Comparison of ENCODE assay signal across 23 mouse cellular contexts in the genomic region with DNA sequence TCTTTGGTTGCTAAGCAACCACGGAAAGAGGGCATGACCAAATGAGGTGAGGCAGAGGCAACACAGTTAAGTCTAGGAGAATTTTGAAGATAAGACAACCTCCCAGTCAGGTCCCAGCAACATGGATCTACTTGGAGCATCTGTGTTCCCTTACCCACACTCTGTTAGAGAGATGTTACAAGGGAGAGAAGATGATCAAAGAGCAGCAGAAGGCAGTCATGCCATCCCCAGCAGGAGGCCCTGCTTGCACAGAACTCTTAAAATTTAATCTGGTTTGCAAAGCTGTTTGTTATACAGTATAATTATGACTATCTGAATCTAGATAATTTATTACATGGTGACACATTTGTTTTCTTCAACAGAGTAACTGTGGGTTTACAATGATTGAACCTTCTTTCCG. TPM values are rescaled to one million over a fixed set of nuclear protein-coding genes. Genes with fewer than 3 reads are reported as not detected.
A peak's percentile ranks its signal among the peaks of the same experiment; 100 is the strongest.
DNase-seq lines count a peak whose midpoint lies in the region; ATAC-seq and TF ChIP-seq lines count a peak whose summit lies in the region.
"Had no signal": no experiment of that assay in that cellular context is flagged by ENCODE, and none has a peak within 500 bp of the region (broad histone marks: within the 10 kb centered on the region; RNA-seq: fewer than 3 reads in every experiment).

No protein-coding gene starts in this region.

- ATAC-seq in cerebellum, adult (ENCODE audit: insufficient number of reproducible peaks, low FRiP score, low TSS enrichment), result no peak
- ATAC-seq in hindbrain, postnatal 0 days, result no peak; the same call in 1 of the 2 replicates
- ATAC-seq: forebrain, embryonic 16.5 days; hindbrain, embryonic 16.5 days had no signal

- no peak overlapping the region for H3K9ac ChIP-seq in hindbrain, postnatal 0 days (replicated peaks; ENCODE audit: low read length)
- H3K9ac ChIP-seq: embryonic facial prominence, embryonic 12.5 days; forebrain, embryonic 12.5 days; hindbrain, embryonic 12.5 days had no signal

- H3K4me2 ChIP-seq in hindbrain, postnatal 0 days (ENCODE audit: low read depth, low read length), result no peak overlapping the region
- H3K4me2 ChIP-seq: embryonic facial prominence, embryonic 12.5 days; forebrain, embryonic 12.5 days; hindbrain, embryonic 12.5 days had no signal

- H3K27me3 ChIP-seq in hindbrain, postnatal 0 days (ENCODE audit: insufficient read depth, low read length), result no peaks in the 10 kb centered on the region
- H3K27me3 ChIP-seq: embryonic facial prominence, embryonic 12.5 days; forebrain, embryonic 12.5 days; hindbrain, embryonic 12.5 days had no signal

- H3K36me3 ChIP-seq in hindbrain, postnatal 0 days (ENCODE audit: insufficient read depth, low read length), result no peaks in the 10 kb centered on the region
- H3K36me3 ChIP-seq: embryonic facial prominence, embryonic 12.5 days; forebrain, embryonic 12.5 days; heart, embryonic 10.5 days; hindbrain, embryonic 12.5 days had no signal

- H3K9me3 ChIP-seq in hindbrain, postnatal 0 days (ENCODE audit: low read length), result no peaks in the 10 kb centered on the region
- H3K9me3 ChIP-seq: embryonic facial prominence, embryonic 12.5 days; forebrain, embryonic 12.5 days; heart, embryonic 10.5 days; hindbrain, embryonic 12.5 days had no signal

- DNase-seq in cerebellum, adult 18-20 months, result peak; percentile 10 to 19
- DNase-seq in heart, adult 11 months, result peak; percentile 71
- DNase-seq in heart, adult 9 months (ENCODE audit: low spot score in 2 of 2), result no peak
- peak; percentile 22 to 35 for DNase-seq in cerebellum, postnatal 10 days
- DNase-seq in layer of hippocampus, adult 9-11 months, result peak; percentile 42
- no peak for DNase-seq in frontal cortex, postnatal 10 days (ENCODE audit: low spot score in 2 of 2)
- no peak for DNase-seq in hindbrain, postnatal 0 days (ENCODE audit: low spot score)
- DNase-seq: adrenal gland, postnatal 10 days; gastrocnemius, adult 2 months; gastrocnemius, postnatal 25 days; heart, postnatal 10 days; heart, postnatal 4 days; kidney, adult 18-20 months had no signal

- TF ChIP-seq CTCF in hindbrain, postnatal 0 days (IDR thresholded peaks at IDR 0.05; ENCODE audit: low read depth), result no peak

- no peak overlapping the region for H3K27ac ChIP-seq in hindbrain, postnatal 0 days
- H3K27ac ChIP-seq: embryonic facial prominence, embryonic 12.5 days; forebrain, embryonic 12.5 days; gastrocnemius, adult 2 months; heart, embryonic 10.5 days; hindbrain, embryonic 12.5 days had no signal

- WGBS in hindbrain, postnatal 0 days, result 89% methylated on average over 2 of the region's 2 CpGs

- no peak overlapping the region for H3K4me3 ChIP-seq in hindbrain, postnatal 0 days (ENCODE audit: low read length)
- H3K4me3 ChIP-seq: embryonic facial prominence, embryonic 12.5 days; forebrain, embryonic 12.5 days; gastrocnemius, adult 2 months; heart, embryonic 10.5 days; hindbrain, embryonic 12.5 days had no signal

- no peaks in the 10 kb centered on the region for H3K4me1 ChIP-seq in hindbrain, postnatal 0 days (ENCODE audit: insufficient read depth, low read length)
- H3K4me1 ChIP-seq: embryonic facial prominence, embryonic 12.5 days; heart, embryonic 10.5 days; hindbrain, embryonic 12.5 days had no signal

RNA-seq across cellular contexts. Expression of a gene that starts 18.2 kb away (rescaled TPM):
- 57.9 and 58.2 TPM in 2 replicates for total RNA-seq in hindbrain, postnatal 0 days (2014; rRNA removed)
- 58.4 and 59.9 TPM in 2 replicates for polyA plus RNA-seq in hindbrain, postnatal 0 days (2015; fragmentation: Nextera tagmentation; extraction: Ambion mirVana)
- total RNA-seq: gastrocnemius, adult 2 months; gastrocnemius, postnatal 25 days; granulocyte monocyte progenitor cell, adult 5-6 weeks; heart, postnatal 10 days; heart, postnatal 4 days; MEL had no signal
- polyA plus RNA-seq: C2C12 had no signal

Comparison
In these comparisons a context has a peak if more than half of its experiments do, and no peak if none do; other contexts are left out.
1. DNase-seq: peak in cerebellum, adult 18-20 months (2 of 2), heart, adult 11 months (single experiment), cerebellum, postnatal 10 days (2 of 2) and layer of hippocampus, adult 9-11 months (single experiment); none in heart, adult 9 months (0 of 2), frontal cortex, postnatal 10 days (0 of 2) and hindbrain, postnatal 0 days (single experiment).